Mouse (Mus musculus): ENCODE results near the gene Clint1. TPM values are rescaled to one million over a fixed set of nuclear protein-coding genes. Genes with fewer than 3 reads are reported as not detected.

Clint1 gene
- total and polyA plus RNA-seq, 2 experiments from 2014 or later = 30.1 to 32.3 TPM

DNA sequence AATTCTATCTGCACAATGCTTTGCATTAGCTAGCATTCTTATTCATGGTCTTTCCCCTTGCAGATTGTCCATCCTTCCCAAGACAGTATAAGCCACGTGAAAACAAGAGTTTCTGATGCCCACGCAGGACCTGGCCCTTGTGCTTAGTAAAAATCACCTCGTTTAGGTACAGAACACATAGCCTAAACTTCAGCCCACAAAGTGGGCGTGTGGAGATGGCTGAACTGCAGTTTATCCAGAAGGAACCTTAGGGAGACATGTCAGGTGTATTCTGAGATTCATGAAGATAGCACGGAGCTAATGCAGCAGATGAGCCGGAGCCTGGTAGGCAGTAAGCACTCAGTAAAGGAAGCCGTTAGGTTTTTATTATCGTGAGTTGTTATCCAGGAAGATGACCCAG lies 69.2 kb downstream of the Clint1 start:
- no peak overlapping the region for H3K4me2 ChIP-seq (ENCODE audit: low read depth, low read length)
- no peaks in the 10 kb centered on the region for H3K4me1 ChIP-seq (ENCODE audit: control insufficient read depth, insufficient read depth)
- 62% methylated on average over 8 of the region's 8 CpGs for WGBS
- no peak overlapping the region for H3K4me3 ChIP-seq (ENCODE audit: low read depth, low read length)
- TF ChIP-seq EP300 (IDR thresholded peaks at IDR 0.05; ENCODE audit: low read depth) (no peak), CTCF (IDR thresholded peaks at IDR 0.05; ENCODE audit: low read depth) (no peak)
- H3K27ac ChIP-seq (ENCODE audit: low read depth) = no peak overlapping the region
- ATAC-seq (ENCODE audit: insufficient read depth, low read depth) (no peak), DNase-seq (ENCODE audit: low spot score) (no peak)
- H3K9ac ChIP-seq (replicated peaks; ENCODE audit: low read depth, low read length) = no peak overlapping the region
- no peaks in the 10 kb centered on the region for H3K9me3 ChIP-seq (replicated peaks; ENCODE audit: control insufficient read depth, low read length)
- no peaks in the 10 kb centered on the region for H3K27me3 ChIP-seq (ENCODE audit: control insufficient read depth, insufficient read depth, low read length)
- H3K36me3 ChIP-seq (replicated peaks; ENCODE audit: control insufficient read depth, insufficient read depth, low read length) = no peaks in the 10 kb centered on the region

DNA sequence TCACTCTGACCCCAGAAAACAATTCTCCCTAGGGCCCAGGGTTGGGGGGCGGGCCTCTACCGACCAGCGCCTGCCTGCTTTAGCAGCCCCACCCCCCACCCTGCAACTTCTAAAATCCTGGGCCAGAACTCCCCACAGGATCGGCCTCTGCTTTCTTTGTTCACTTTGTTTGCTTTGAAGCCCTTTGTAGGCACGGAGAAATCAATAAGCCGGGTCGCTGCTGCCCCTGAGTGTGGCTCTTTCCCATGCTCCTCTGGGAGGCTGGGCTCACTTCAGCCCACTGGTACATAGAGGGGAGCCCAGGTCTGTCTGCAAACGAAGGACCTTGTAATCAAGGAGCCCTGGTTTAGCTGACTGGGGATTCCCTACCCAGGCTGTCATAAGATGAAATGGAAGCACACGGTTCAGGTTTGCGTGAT lies 69.6 kb downstream of the Clint1 start:
- DNase-seq (ENCODE audit: low spot score) (no peak), ATAC-seq (ENCODE audit: insufficient read depth, low read depth) (no peak)
- Histone ChIP-seq H3K4me2 (ENCODE audit: low read depth, low read length) (no peak overlapping the region), H3K27me3 (ENCODE audit: control insufficient read depth, insufficient read depth, low read length) (no peaks in the 10 kb centered on the region), H3K27ac (ENCODE audit: low read depth) (no peak overlapping the region), H3K9ac (replicated peaks; ENCODE audit: low read depth, low read length) (no peak overlapping the region), H3K36me3 (replicated peaks; ENCODE audit: control insufficient read depth, insufficient read depth, low read length) (no peaks in the 10 kb centered on the region), H3K9me3 (replicated peaks; ENCODE audit: control insufficient read depth, low read length) (no peaks in the 10 kb centered on the region), H3K4me3 (ENCODE audit: low read depth, low read length) (no peak overlapping the region), H3K4me1 (ENCODE audit: control insufficient read depth, insufficient read depth) (no peaks in the 10 kb centered on the region)
- 26% methylated on average over 10 of the region's 10 CpGs for WGBS
- TF ChIP-seq EP300 (IDR thresholded peaks at IDR 0.05; ENCODE audit: low read depth) = no peak
- no peak for TF ChIP-seq CTCF (IDR thresholded peaks at IDR 0.05; ENCODE audit: low read depth)

DNA sequence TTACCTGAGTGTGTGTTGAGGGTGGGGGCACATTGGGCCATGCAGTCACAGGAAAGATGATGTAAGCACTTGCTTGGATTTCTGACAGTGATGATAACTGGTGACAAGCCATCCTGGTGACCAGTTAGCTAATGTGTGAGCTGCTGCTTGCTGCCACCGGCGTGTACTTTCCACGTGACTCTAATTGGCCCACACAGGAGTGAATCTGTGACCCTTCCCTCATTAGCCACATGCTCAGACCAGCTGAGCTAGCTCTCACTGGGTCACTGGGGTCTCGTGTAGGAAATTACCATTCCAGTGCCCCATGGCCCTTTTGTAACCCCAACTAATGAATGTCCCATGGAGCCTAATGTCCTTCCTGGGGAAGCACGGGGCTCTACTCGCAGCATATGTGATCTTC lies 73.6 kb downstream of the Clint1 start:
- Histone ChIP-seq H3K4me3 (ENCODE audit: low read depth, low read length) (no peak overlapping the region), H3K27ac (ENCODE audit: low read depth) (no peak overlapping the region), H3K9ac (replicated peaks; ENCODE audit: low read depth, low read length) (no peak overlapping the region), H3K4me1 (ENCODE audit: control insufficient read depth, insufficient read depth) (no peaks in the 10 kb centered on the region), H3K27me3 (ENCODE audit: control insufficient read depth, insufficient read depth, low read length) (no peaks in the 10 kb centered on the region), H3K4me2 (ENCODE audit: low read depth, low read length) (no peak overlapping the region), H3K9me3 (replicated peaks; ENCODE audit: control insufficient read depth, low read length) (no peaks in the 10 kb centered on the region), H3K36me3 (replicated peaks; ENCODE audit: control insufficient read depth, insufficient read depth, low read length) (peaks cover 8% of the 10 kb centered on the region; the same call in 1 of the 2 replicates)
- WGBS = 71% methylated on average over 6 of the region's 6 CpGs
- ATAC-seq (ENCODE audit: insufficient read depth, low read depth) (no peak), DNase-seq (ENCODE audit: low spot score) (no peak)
- no peak for TF ChIP-seq EP300 (IDR thresholded peaks at IDR 0.05; ENCODE audit: low read depth)
- TF ChIP-seq CTCF (IDR thresholded peaks at IDR 0.05; ENCODE audit: low read depth) = no peak

DNA sequence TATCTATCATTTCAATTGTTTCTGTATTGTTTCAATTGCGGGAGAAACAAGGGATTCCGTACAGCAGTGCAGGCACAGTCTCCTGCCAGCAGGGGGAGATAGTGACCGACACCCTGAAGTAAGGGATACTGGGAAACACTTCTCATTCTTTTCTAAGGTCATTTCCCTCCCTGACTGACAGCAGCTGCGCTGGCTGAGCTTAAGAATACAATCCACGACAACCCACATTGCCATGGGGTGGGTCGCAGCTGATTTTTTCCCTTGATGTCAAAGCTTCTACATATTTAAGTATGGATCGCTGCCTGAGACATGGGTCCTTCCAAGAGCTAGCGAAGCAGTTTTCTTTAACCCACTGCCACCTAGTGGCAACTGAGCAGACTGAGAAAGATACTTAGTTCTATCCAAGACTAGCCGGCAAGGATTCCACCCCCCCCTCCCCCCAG lies 74.8 kb downstream of the Clint1 start:
- Histone ChIP-seq H3K27me3 (ENCODE audit: control insufficient read depth, insufficient read depth, low read length) (no peaks in the 10 kb centered on the region), H3K4me1 (ENCODE audit: control insufficient read depth, insufficient read depth) (no peaks in the 10 kb centered on the region), H3K9me3 (replicated peaks; ENCODE audit: control insufficient read depth, low read length) (no peaks in the 10 kb centered on the region), H3K27ac (ENCODE audit: low read depth) (no peak overlapping the region), H3K4me3 (ENCODE audit: low read depth, low read length) (peak overlapping the region; percentile 42), H3K36me3 (replicated peaks; ENCODE audit: control insufficient read depth, insufficient read depth, low read length) (peaks cover 13% of the 10 kb centered on the region), H3K9ac (replicated peaks; ENCODE audit: low read depth, low read length) (no peak overlapping the region; the same call in 1 of the 2 replicates), H3K4me2 (ENCODE audit: low read depth, low read length) (peak overlapping the region; percentile 61)
- DNase-seq (ENCODE audit: low spot score) (peak; percentile 88), ATAC-seq (ENCODE audit: insufficient read depth, low read depth) (peak; percentile 84)
- 1% methylated on average over 9 of the region's 9 CpGs for WGBS
- TF ChIP-seq CTCF (IDR thresholded peaks at IDR 0.05; ENCODE audit: low read depth) (peak; percentile 79), EP300 (IDR thresholded peaks at IDR 0.05; ENCODE audit: low read depth) (no peak)

DNA sequence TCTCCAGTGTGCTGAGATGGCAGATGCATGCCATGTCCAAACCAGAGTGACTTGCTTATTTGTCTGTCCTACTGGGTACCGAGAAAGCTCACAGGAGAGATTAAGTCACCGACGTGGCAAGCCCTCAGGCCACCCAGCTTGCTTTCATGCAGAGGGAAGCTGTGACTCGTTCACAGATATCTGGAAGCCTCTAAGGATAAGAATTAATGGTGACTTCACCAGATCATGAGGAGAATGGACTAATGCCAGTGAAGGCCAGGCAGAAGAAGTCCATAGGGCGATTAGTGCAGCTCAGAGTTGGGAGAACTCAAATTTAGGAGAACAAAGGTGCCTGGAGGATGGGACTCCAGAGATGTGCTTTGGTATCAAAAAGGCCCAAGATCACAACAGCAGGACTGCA lies 75.6 kb downstream of the Clint1 start:
- Histone ChIP-seq H3K9ac (replicated peaks; ENCODE audit: low read depth, low read length) (no peak overlapping the region), H3K27me3 (ENCODE audit: control insufficient read depth, insufficient read depth, low read length) (no peaks in the 10 kb centered on the region), H3K9me3 (replicated peaks; ENCODE audit: control insufficient read depth, low read length) (no peaks in the 10 kb centered on the region), H3K36me3 (replicated peaks; ENCODE audit: control insufficient read depth, insufficient read depth, low read length) (peaks cover 19% of the 10 kb centered on the region), H3K4me3 (ENCODE audit: low read depth, low read length) (no peak overlapping the region), H3K27ac (ENCODE audit: low read depth) (no peak overlapping the region), H3K4me2 (ENCODE audit: low read depth, low read length) (no peak overlapping the region), H3K4me1 (ENCODE audit: control insufficient read depth, insufficient read depth) (no peaks in the 10 kb centered on the region)
- 43% methylated on average over 5 of the region's 5 CpGs for WGBS
- ATAC-seq (ENCODE audit: insufficient read depth, low read depth) = no peak
- no peak for DNase-seq (ENCODE audit: low spot score)
- TF ChIP-seq CTCF (IDR thresholded peaks at IDR 0.05; ENCODE audit: low read depth) (no peak), EP300 (IDR thresholded peaks at IDR 0.05; ENCODE audit: low read depth) (no peak)

DNA sequence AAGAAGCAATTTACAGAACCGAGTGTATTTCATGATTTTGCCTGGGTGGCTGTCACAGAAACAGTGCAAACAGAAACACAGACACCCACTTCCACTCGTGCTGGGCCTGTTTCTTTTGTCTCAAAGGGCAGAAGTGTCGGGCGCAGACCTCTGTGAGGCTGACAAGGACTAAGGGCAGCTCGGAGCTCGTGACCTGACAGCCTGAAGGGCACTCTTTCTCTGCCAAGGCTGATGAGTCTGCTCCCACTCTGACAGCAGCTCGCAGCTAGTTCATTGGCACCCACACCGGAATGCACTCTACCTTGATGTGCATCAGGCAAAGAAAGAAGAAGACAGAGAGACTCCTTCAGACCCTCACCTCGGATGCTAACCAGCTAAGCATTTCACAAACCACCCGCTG lies 77.7 kb downstream of the Clint1 start:
- Histone ChIP-seq H3K27ac (ENCODE audit: low read depth) (no peak overlapping the region), H3K36me3 (replicated peaks; ENCODE audit: control insufficient read depth, insufficient read depth, low read length) (peaks cover 40% of the 10 kb centered on the region), H3K4me2 (ENCODE audit: low read depth, low read length) (no peak overlapping the region), H3K4me1 (ENCODE audit: control insufficient read depth, insufficient read depth) (no peaks in the 10 kb centered on the region), H3K27me3 (ENCODE audit: control insufficient read depth, insufficient read depth, low read length) (no peaks in the 10 kb centered on the region), H3K9me3 (replicated peaks; ENCODE audit: control insufficient read depth, low read length) (no peaks in the 10 kb centered on the region), H3K4me3 (ENCODE audit: low read depth, low read length) (no peak overlapping the region), H3K9ac (replicated peaks; ENCODE audit: low read depth, low read length) (no peak overlapping the region)
- DNase-seq (ENCODE audit: low spot score) = no peak
- ATAC-seq (ENCODE audit: insufficient read depth, low read depth) = no peak
- WGBS = 83% methylated on average over 10 of the region's 10 CpGs
- TF ChIP-seq CTCF (IDR thresholded peaks at IDR 0.05; ENCODE audit: low read depth) (no peak), EP300 (IDR thresholded peaks at IDR 0.05; ENCODE audit: low read depth) (no peak)

Data from heart, postnatal 0 days (tissue).